25 mouse cellular contexts compared by ENCODE assay signal in genomic region chr15:18608533-18608932, GRCm38 (mm10).
"Had no signal": no experiment of that assay in that cellular context is flagged by ENCODE, and none has a peak within 500 bp of the region (broad histone marks: within the 10 kb centered on the region; RNA-seq: fewer than 3 reads in every experiment).

No protein-coding gene starts in this region.

- H3K36me3 ChIP-seq: embryonic facial prominence, embryonic 10.5 days; embryonic facial prominence, embryonic 12.5 days; embryonic facial prominence, embryonic 13.5 days; embryonic facial prominence, embryonic 15.5 days; forebrain, embryonic 10.5 days; forebrain, embryonic 12.5 days; forebrain, embryonic 15.5 days; heart, embryonic 10.5 days; heart, embryonic 12.5 days had no signal

- H3K27me3 ChIP-seq: embryonic facial prominence, embryonic 12.5 days; embryonic facial prominence, embryonic 13.5 days; embryonic facial prominence, embryonic 15.5 days; forebrain, embryonic 12.5 days; forebrain, embryonic 13.5 days; forebrain, embryonic 15.5 days; heart, embryonic 12.5 days had no signal

- ATAC-seq: forebrain, embryonic 13.5 days; forebrain, embryonic 14.5 days; forebrain, embryonic 15.5 days; forebrain, embryonic 16.5 days; forebrain, postnatal 0 days had no signal

- H3K4me3 ChIP-seq: embryonic facial prominence, embryonic 10.5 days; embryonic facial prominence, embryonic 12.5 days; embryonic facial prominence, embryonic 13.5 days; embryonic facial prominence, embryonic 15.5 days; erythroblast, embryonic 14.5 days; forebrain, embryonic 10.5 days; forebrain, embryonic 12.5 days; forebrain, embryonic 13.5 days; forebrain, embryonic 15.5 days; gastrocnemius, adult 2 months; heart, embryonic 10.5 days; heart, embryonic 12.5 days had no signal

- DNase-seq: cerebellum, adult 8-10 months; cerebellum, adult 9-10 months; cerebellum, adult 9-11 months; embryo, embryonic 11 days; forebrain, postnatal 0 days; gastrocnemius, adult 2 months; gastrocnemius, postnatal 10 days; gastrocnemius, postnatal 14 days; gastrocnemius, postnatal 25 days; gastrocnemius, postnatal 36 days; heart, adult 11 months; heart, adult 18-20 months had no signal

- H3K9ac ChIP-seq: embryonic facial prominence, embryonic 12.5 days; embryonic facial prominence, embryonic 13.5 days; embryonic facial prominence, embryonic 15.5 days; forebrain, embryonic 12.5 days; forebrain, embryonic 13.5 days; forebrain, embryonic 15.5 days; forebrain, postnatal 0 days; heart, embryonic 12.5 days had no signal

- H3K4me1 ChIP-seq: embryonic facial prominence, embryonic 10.5 days; embryonic facial prominence, embryonic 12.5 days; embryonic facial prominence, embryonic 13.5 days; embryonic facial prominence, embryonic 15.5 days; forebrain, embryonic 10.5 days; forebrain, embryonic 12.5 days; forebrain, embryonic 13.5 days; forebrain, embryonic 15.5 days; heart, embryonic 10.5 days; heart, embryonic 12.5 days had no signal

- H3K27ac ChIP-seq: embryonic facial prominence, embryonic 10.5 days; embryonic facial prominence, embryonic 12.5 days; embryonic facial prominence, embryonic 13.5 days; embryonic facial prominence, embryonic 15.5 days; forebrain, embryonic 10.5 days; forebrain, embryonic 12.5 days; forebrain, embryonic 13.5 days; forebrain, embryonic 15.5 days; gastrocnemius, adult 2 months; heart, embryonic 10.5 days had no signal
